14 mouse cellular contexts compared by ENCODE assay signal in genomic region chr9:119973281-119973680, GRCm38 (mm10). TPM values are rescaled to one million over a fixed set of nuclear protein-coding genes. Genes with fewer than 3 reads are reported as not detected.
"Had no signal": no experiment of that assay in that cellular context is flagged by ENCODE, and none has a peak within 500 bp of the region (broad histone marks: within the 10 kb centered on the region; RNA-seq: fewer than 3 reads in every experiment).

No protein-coding gene starts in this region.

- H3K27me3 ChIP-seq: limb, embryonic 15.5 days; liver, embryonic 12.5 days; midbrain, embryonic 12.5 days; neural tube, embryonic 13.5 days; stomach, embryonic 15.5 days had no signal

- H3K4me2 ChIP-seq: limb, embryonic 15.5 days; liver, embryonic 12.5 days; lung, embryonic 14.5 days; midbrain, embryonic 12.5 days; neural tube, embryonic 13.5 days; stomach, embryonic 15.5 days had no signal

- H3K9ac ChIP-seq: limb, embryonic 15.5 days; liver, embryonic 12.5 days; lung, embryonic 14.5 days; midbrain, embryonic 12.5 days; neural tube, embryonic 13.5 days; stomach, embryonic 15.5 days had no signal

- H3K9me3 ChIP-seq: limb, embryonic 15.5 days; liver, embryonic 12.5 days; midbrain, embryonic 12.5 days; neural tube, embryonic 13.5 days; stomach, embryonic 15.5 days had no signal

- H3K4me3 ChIP-seq: layer of hippocampus, adult 2 months; limb, embryonic 15.5 days; liver, embryonic 12.5 days; midbrain, embryonic 12.5 days; neural tube, embryonic 13.5 days; stomach, embryonic 15.5 days had no signal

- H3K27ac ChIP-seq: layer of hippocampus, adult 2 months; limb, embryonic 15.5 days; liver, embryonic 12.5 days; midbrain, embryonic 12.5 days; neural tube, embryonic 13.5 days; stomach, embryonic 15.5 days had no signal

- ATAC-seq: liver, embryonic 12.5 days; midbrain, embryonic 16.5 days had no signal

- H3K36me3 ChIP-seq: midbrain, embryonic 12.5 days had no signal

- DNase-seq: kidney, postnatal 10 days; lung, embryonic 14.5 days; retina, postnatal 1 day; thymus, adult 18-20 months had no signal

RNA-seq across cellular contexts. Expression of gene Ttc21a, which starts 35.9 kb away (rescaled TPM):
- total RNA-seq: megakaryocyte-erythroid progenitor cell, adult 5-6 weeks had no signal

RNA-seq across cellular contexts. Expression of gene Xirp1, which starts 50.1 kb away (rescaled TPM):
- total RNA-seq: megakaryocyte-erythroid progenitor cell, adult 5-6 weeks had no signal
- polyA plus RNA-seq: kidney, embryonic 14.5 days; limb, embryonic 11.5 days; midbrain, embryonic 12.5 days; midbrain, embryonic 16.5 days had no signal
